Mouse (Mus musculus): ENCODE measurements around the gene Adap2. TPM values are rescaled to one million over a fixed set of nuclear protein-coding genes. Genes with fewer than 3 reads are reported as not detected.

Adap2 gene
- 0.73 and 0.77 TPM in 2 replicates for polyA plus RNA-seq (2016; fragmentation: Nextera tagmentation; extraction: Ambion mirVana)

GRCm38 (mm10) chr11:80153857-80154495 is at the start of gene Adap2:
Gene Adap2, plus strand, starts transcription at chr11:80154105.
- Histone ChIP-seq H3K27ac (0 out of 2 replicates have a peak within 1 kb of the TSS, but pooled peaks have one; percentile 22), H3K4me1 (peaks cover 11% of the 10 kb centered on the region), H3K9me3 (no peaks in the 10 kb centered on the region), H3K27me3 (ENCODE audit: poor library complexity, severe bottlenecking) (peaks cover 61% of the 10 kb centered on the region), H3K36me3 (replicated peaks) (no peaks in the 10 kb centered on the region), H3K4me3 (peak within 1 kb of the TSS; percentile 57)
- 3% methylated on average over 47 of the region's 47 CpGs for WGBS
- DNase-seq (ENCODE audit: extremely low spot score, low spot score), result peak; percentile 76

- 89% methylated on average over 1 of the region's 1 CpGs for WGBS
- Histone ChIP-seq H3K27me3 (ENCODE audit: poor library complexity, severe bottlenecking) (no peaks in the 10 kb centered on the region), H3K9me3 (no peaks in the 10 kb centered on the region), H3K27ac (no peak overlapping the region), H3K36me3 (replicated peaks) (peaks cover 97% of the 10 kb centered on the region), H3K4me3 (no peak overlapping the region), H3K4me1 (no peaks in the 10 kb centered on the region)
- no peak for DNase-seq (ENCODE audit: extremely low spot score, low spot score)
Observed at GRCm38 (mm10) chr11:80104407-80104806, 49.5 kb upstream of the Adap2 start.

GRCm38 (mm10) chr11:80116411-80116810 is 37.5 kb upstream of the Adap2 start:
- peaks cover 96% of the 10 kb centered on the region for H3K36me3 ChIP-seq (replicated peaks)
- H3K9me3 ChIP-seq, result no peaks in the 10 kb centered on the region
- no peak for DNase-seq (ENCODE audit: extremely low spot score, low spot score)
- H3K27me3 ChIP-seq (ENCODE audit: poor library complexity, severe bottlenecking), result no peaks in the 10 kb centered on the region
- H3K4me1 ChIP-seq, result no peaks in the 10 kb centered on the region
- no peak overlapping the region for H3K27ac ChIP-seq
- no peak overlapping the region for H3K4me3 ChIP-seq
- 95% methylated on average over 1 of the region's 1 CpGs for WGBS

GRCm38 (mm10) chr11:80132050-80132449 is 21.9 kb upstream of the Adap2 start:
- Histone ChIP-seq H3K27me3 (ENCODE audit: poor library complexity, severe bottlenecking) (no peaks in the 10 kb centered on the region), H3K27ac (no peak overlapping the region), H3K9me3 (no peaks in the 10 kb centered on the region), H3K4me1 (no peaks in the 10 kb centered on the region), H3K4me3 (no peak overlapping the region), H3K36me3 (replicated peaks) (peaks cover 98% of the 10 kb centered on the region)
- no peak for DNase-seq (ENCODE audit: extremely low spot score, low spot score)
- 77% methylated on average over 1 of the region's 1 CpGs for WGBS

- no peak for DNase-seq (ENCODE audit: extremely low spot score, low spot score)
- Histone ChIP-seq H3K9me3 (no peaks in the 10 kb centered on the region), H3K27ac (no peak overlapping the region), H3K4me3 (no peak overlapping the region), H3K36me3 (replicated peaks) (peaks cover 99% of the 10 kb centered on the region), H3K4me1 (no peaks in the 10 kb centered on the region), H3K27me3 (ENCODE audit: poor library complexity, severe bottlenecking) (no peaks in the 10 kb centered on the region)
- WGBS, result 87% methylated on average over 4 of the region's 4 CpGs
Observed at GRCm38 (mm10) chr11:80134744-80135143, 19.2 kb upstream of the Adap2 start.

- DNase-seq (ENCODE audit: extremely low spot score, low spot score), result no peak
- whole genome bisulfite sequencing, result 90% methylated on average over 11 of the region's 11 CpGs
- Histone ChIP-seq H3K36me3 (replicated peaks) (peaks cover 95% of the 10 kb centered on the region), H3K4me1 (peaks cover 5% of the 10 kb centered on the region), H3K9me3 (no peaks in the 10 kb centered on the region), H3K27ac (no peak overlapping the region), H3K27me3 (ENCODE audit: poor library complexity, severe bottlenecking) (no peaks in the 10 kb centered on the region), H3K4me3 (no peak overlapping the region)
Observed at GRCm38 (mm10) chr11:80135954-80136683, 17.8 kb upstream of the Adap2 start.

GRCm38 (mm10) chr11:80136786-80137185 is 17.1 kb upstream of the Adap2 start:
- WGBS, result 93% methylated on average over 13 of the region's 13 CpGs
- Histone ChIP-seq H3K4me1 (peaks cover 10% of the 10 kb centered on the region), H3K27ac (no peak overlapping the region), H3K9me3 (no peaks in the 10 kb centered on the region), H3K27me3 (ENCODE audit: poor library complexity, severe bottlenecking) (no peaks in the 10 kb centered on the region), H3K36me3 (replicated peaks) (peaks cover 88% of the 10 kb centered on the region), H3K4me3 (no peak overlapping the region)
- no peak for DNase-seq (ENCODE audit: extremely low spot score, low spot score)

GRCm38 (mm10) chr11:80137773-80138172 is 16.1 kb upstream of the Adap2 start:
- Histone ChIP-seq H3K9me3 (no peaks in the 10 kb centered on the region), H3K27me3 (ENCODE audit: poor library complexity, severe bottlenecking) (no peaks in the 10 kb centered on the region), H3K4me3 (no peak overlapping the region), H3K4me1 (peaks cover 16% of the 10 kb centered on the region), H3K36me3 (replicated peaks) (peaks cover 78% of the 10 kb centered on the region), H3K27ac (no peak overlapping the region)
- WGBS, result 90% methylated on average over 5 of the region's 5 CpGs
- DNase-seq (ENCODE audit: extremely low spot score, low spot score), result no peak

GRCm38 (mm10) chr11:80141825-80142521 is 11.9 kb upstream of the Adap2 start, which contains the start of gene Tefm:
Gene Tefm, minus strand, starts transcription at chr11:80142175.
- peaks cover 21% of the 10 kb centered on the region for H3K4me1 ChIP-seq
- WGBS, result under 1% methylated on average over 40 of the region's 40 CpGs
- peak; percentile 89 for DNase-seq (ENCODE audit: extremely low spot score, low spot score)
- H3K9me3 ChIP-seq, result no peaks in the 10 kb centered on the region
- H3K36me3 ChIP-seq (replicated peaks), result peaks cover 36% of the 10 kb centered on the region
- peak within 1 kb of the TSS; percentile 83 for H3K4me3 ChIP-seq
- peak within 1 kb of the TSS; percentile 96 for H3K27ac ChIP-seq
- H3K27me3 ChIP-seq (ENCODE audit: poor library complexity, severe bottlenecking), result no peaks in the 10 kb centered on the region

GRCm38 (mm10) chr11:80142872-80143271 is 11.0 kb upstream of the Adap2 start:
- Histone ChIP-seq H3K36me3 (replicated peaks) (peaks cover 27% of the 10 kb centered on the region), H3K4me1 (peaks cover 21% of the 10 kb centered on the region), H3K4me3 (peak overlapping the region; percentile 83), H3K27ac (peak overlapping the region; percentile 96), H3K27me3 (ENCODE audit: poor library complexity, severe bottlenecking) (no peaks in the 10 kb centered on the region), H3K9me3 (no peaks in the 10 kb centered on the region)
- DNase-seq (ENCODE audit: extremely low spot score, low spot score), result no peak
- WGBS, result 50% methylated on average over 8 of the region's 8 CpGs

- 75% methylated on average over 10 of the region's 10 CpGs for WGBS
- H3K4me3 ChIP-seq, result no peak overlapping the region
- DNase-seq (ENCODE audit: extremely low spot score, low spot score), result no peak
Observed at GRCm38 (mm10) chr11:80145787-80146275, 8.1 kb upstream of the Adap2 start.

GRCm38 (mm10) chr11:80147748-80148147 is 6.2 kb upstream of the Adap2 start:
- no peak for DNase-seq (ENCODE audit: extremely low spot score, low spot score)
- 78% methylated on average over 6 of the region's 6 CpGs for WGBS

More at GRCm38 (mm10) chr11:80145787-80146275, 8.1 kb upstream of the Adap2 start:
- Histone ChIP-seq H3K27me3 (ENCODE audit: poor library complexity, severe bottlenecking) (no peaks in the 10 kb centered on the region), H3K36me3 (replicated peaks) (no peaks in the 10 kb centered on the region), H3K27ac (no peak overlapping the region), H3K4me1 (peaks cover 18% of the 10 kb centered on the region), H3K9me3 (no peaks in the 10 kb centered on the region)

More at GRCm38 (mm10) chr11:80147748-80148147, 6.2 kb upstream of the Adap2 start:
- peaks cover 7% of the 10 kb centered on the region for H3K27me3 ChIP-seq (ENCODE audit: poor library complexity, severe bottlenecking)
- H3K4me1 ChIP-seq, result peaks cover 5% of the 10 kb centered on the region
- H3K36me3 ChIP-seq (replicated peaks), result no peaks in the 10 kb centered on the region
- H3K9me3 ChIP-seq, result no peaks in the 10 kb centered on the region
- H3K27ac ChIP-seq, result no peak overlapping the region
- H3K4me3 ChIP-seq, result no peak overlapping the region

Measured in forebrain, embryonic 10.5 days (tissue).